Mouse (Mus musculus) brain, embryonic 14.5 days (tissue): ENCODE measurements around the gene Acsl6.

Experiments
- CTCF ChIP-seq: fragments of 200-500 bp; IDR thresholded peaks from 2 replicates; pipeline ENCODE4 v1.5.1; 2012; ENCODE audit warnings: inconsistent platforms, mild to moderate bottlenecking, moderate library complexity, borderline replicate concordance; ENCODE audit not compliant: insufficient read depth, insufficient read length; ENCODE audit errors: extremely low read depth
- POLR2A ChIP-seq: fragments of 200-500 bp; IDR thresholded peaks from 2 replicates; pipeline ENCODE4 v1.6.1; 2012; ENCODE audit warnings: mild to moderate bottlenecking, inconsistent platforms, borderline replicate concordance; ENCODE audit not compliant: poor library complexity, insufficient read depth, insufficient read length, severe bottlenecking; ENCODE audit errors: extremely low read depth

DNA sequence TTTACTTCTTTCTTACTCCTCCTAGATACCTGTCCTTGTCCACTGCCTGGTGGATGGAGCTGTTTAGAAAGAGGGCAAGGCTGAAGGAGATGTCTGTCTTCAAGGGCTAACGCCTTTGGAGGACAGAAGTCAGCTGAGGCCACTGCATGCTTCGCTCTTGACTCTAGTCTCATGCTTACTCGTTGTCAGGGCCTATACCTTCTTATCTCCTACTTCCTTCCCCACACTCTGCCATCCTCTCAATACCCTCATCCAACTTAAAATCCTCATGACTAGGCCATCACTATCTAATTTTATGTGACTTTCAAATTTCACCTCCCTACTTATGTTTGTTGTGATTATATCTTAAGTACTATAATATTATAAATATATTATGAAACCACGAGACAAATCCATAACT, 101.3 kb downstream of the Acsl6 start:
- TF ChIP-seq CTCF (no peak), POLR2A (no peak)
